Mouse (Mus musculus): ENCODE measurements around the gene Serpina16.

Gene Serpina16

DNA sequence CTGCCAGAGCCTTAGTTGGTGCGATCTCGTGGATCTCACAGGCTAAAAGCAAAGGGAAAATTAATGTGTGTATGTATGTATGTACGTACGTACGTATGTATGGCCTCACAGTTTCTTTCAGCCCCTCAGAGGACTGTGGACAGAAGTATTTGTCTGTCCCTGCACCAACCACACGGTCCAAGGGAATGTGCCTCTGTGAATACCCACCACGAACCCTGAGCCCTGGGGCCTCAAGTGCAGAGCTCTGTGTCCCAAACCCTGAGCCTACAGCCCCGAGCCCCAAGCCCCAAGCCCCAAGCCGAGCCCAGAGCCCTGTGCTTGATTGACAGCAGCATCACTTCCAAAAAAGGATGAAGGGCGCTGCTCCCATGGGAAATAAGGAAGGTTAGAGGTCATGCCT lies 17.9 kb downstream of the Serpina16 start:
- no peak for DNase-seq (ENCODE audit: low spot score in 2 of 2)

DNA sequence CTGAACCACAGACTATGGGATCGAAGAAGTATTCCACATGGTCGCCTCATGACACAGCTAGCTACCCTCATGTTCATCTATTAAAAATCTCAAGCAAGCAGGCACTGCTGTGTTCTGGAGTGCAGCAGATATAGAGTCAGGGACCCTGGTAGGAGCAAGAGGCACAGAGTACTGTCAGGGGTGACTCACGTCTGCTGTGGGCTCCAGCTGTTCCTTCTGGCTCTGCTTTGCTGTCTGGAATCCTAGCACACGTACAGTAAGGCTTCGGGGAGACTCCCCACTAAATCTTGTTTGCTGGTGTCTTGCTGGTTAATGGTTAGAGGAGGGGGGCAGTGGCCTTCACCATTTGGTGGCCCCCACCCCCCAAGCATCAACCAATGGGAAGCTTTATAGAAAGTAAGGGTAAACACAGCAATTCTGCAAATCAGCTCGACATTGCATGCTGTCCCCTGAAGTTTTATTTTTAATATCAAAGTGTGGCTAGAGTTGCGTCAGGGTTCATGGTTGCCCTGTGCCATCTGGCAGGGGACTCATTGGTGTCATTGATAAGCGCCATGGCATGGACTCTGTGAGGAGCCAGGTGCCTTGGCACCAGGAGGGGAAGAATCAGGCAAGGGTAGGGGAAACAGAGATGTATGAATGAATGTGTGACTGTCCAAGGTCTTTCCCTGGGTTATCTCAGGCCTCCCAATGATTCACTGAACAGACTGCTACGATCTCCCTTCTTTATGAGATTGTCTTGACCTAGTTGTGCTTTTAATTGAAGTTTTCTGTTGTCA lies 18.9 kb downstream of the Serpina16 start, which contains the start of gene Serpina6:
Serpina6 (minus strand) TSS at position 365 of the 779 bp plus-strand sequence.
- DNase-seq (ENCODE audit: low spot score in 2 of 2), result no peak

- no peak for DNase-seq (ENCODE audit: low spot score in 2 of 2)
These were observed 20.6 kb downstream of the Serpina16 start for GRCm38 (mm10) chr12:103655123-103656044.

DNA sequence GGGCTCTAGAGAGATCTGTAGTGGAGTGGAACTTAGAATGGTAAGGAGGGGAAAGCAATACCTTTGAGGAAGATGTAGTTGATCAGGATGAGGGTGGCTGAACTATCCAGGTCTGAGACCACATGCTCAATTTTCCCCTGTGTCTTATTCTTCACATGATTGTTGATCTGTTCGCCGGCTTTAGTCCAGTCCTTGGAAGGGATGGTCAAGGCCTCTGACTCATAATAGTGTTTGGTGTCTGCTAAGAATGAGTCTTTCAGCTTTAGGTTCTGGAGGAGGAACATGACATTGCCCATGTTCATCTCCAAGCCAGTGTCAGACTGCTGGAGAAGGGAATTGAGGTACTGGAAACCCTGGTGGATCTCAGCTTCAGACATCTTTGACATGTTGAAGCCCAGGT lies 22.1 kb downstream of the Serpina16 start:
- DNase-seq (ENCODE audit: low spot score in 2 of 2), result no peak

GRCm38 (mm10) chr12:103646314-103646713 lies 29.6 kb downstream of the Serpina16 start:
- DNase-seq (ENCODE audit: low spot score in 2 of 2), result no peak

- DNase-seq (ENCODE audit: low spot score in 2 of 2), result no peak
These were observed 31.3 kb downstream of the Serpina16 start for GRCm38 (mm10) chr12:103644601-103645000.

GRCm38 (mm10) chr12:103643818-103644217 lies 32.1 kb downstream of the Serpina16 start:
- DNase-seq (ENCODE audit: low spot score in 2 of 2), result no peak

DNA sequence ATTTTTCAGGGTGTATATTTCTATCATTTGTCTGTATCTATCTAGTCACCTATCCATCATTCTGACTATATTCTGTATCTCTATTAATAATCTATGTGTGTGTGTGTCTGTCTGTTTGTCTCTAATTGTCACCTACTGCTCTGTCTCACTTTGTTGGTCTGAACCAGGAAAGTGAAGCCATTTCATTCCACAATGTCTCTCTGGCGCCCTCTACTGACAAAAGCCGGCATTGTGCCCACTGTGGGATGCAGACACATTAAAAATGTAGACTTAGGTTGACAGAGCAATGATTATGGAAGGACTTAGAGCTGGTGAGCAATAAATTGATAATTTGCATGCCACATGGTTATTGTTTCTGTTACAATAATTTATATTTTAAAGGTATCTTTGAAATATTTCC lies 32.6 kb downstream of the Serpina16 start:
- DNase-seq (ENCODE audit: low spot score in 2 of 2), result peak; percentile 55 to 90

- DNase-seq (ENCODE audit: low spot score in 2 of 2), result no peak
These were observed 40.1 kb downstream of the Serpina16 start for GRCm38 (mm10) chr12:103635846-103636245.

DNA sequence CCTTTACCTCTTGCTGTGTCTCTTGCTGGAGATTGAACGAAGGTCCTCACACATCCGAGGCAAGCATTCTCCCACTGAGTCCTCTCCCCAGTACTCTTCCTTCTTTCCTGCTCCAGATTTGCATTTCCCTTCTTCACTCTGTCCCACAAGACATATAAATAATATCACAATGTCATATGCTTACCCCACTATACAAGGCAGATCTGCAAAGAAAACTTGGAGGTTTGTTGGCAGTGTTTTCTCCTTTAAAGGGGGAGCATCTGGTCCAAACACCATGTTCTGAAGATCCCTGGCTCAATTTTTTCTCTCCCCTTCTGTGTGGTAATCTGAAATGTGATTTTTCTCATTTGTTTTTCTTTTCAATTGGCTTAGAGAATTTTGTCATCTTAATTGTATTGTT lies 41.5 kb downstream of the Serpina16 start:
- no peak for DNase-seq (ENCODE audit: low spot score in 2 of 2)

GRCm38 (mm10) chr12:103631203-103631612 lies 44.7 kb downstream of the Serpina16 start, which contains the start of gene Serpina10:
Serpina10 (minus strand) TSS chr12:103631444.
- no peak for DNase-seq (ENCODE audit: low spot score in 2 of 2)
